Mouse (Mus musculus) G1E (cell line): ENCODE results near the gene Tnnt2.

Source experiments
- CTCF ChIP-seq: IDR thresholded peaks from 2 replicates; pipeline ENCODE4 v1.5.1; 2012; ENCODE audit warnings: low read depth, low read length, inconsistent platforms, mixed read lengths
- GATA1 ChIP-seq: IDR thresholded peaks from 2 replicates; pipeline ENCODE4 v1.6.1; 2012; ENCODE audit warnings: borderline replicate concordance, low read length, inconsistent platforms, mixed read lengths
- POLR2AphosphoS5 ChIP-seq: IDR thresholded peaks from 2 replicates; pipeline ENCODE4 v1.6.1; 2012; ENCODE audit warnings: low read depth, low read length, inconsistent platforms; ENCODE audit not compliant: insufficient replicate concordance
- TAL1 ChIP-seq: conservative IDR thresholded peaks from 2 replicates; pipeline ENCODE4 v1.6.1; 2012; ENCODE audit warnings: low read depth, low read length, inconsistent platforms, mixed read lengths

GRCm38 (mm10) chr1:135864830-135865229 lies 28.7 kb downstream of the Tnnt2 start:
- TF ChIP-seq CTCF (no peak), GATA1 (no peak), POLR2AphosphoS5 (no peak), TAL1 (no peak)
